Mouse (Mus musculus) MEL (cell line): ENCODE results near the gene Gskip. TPM values are rescaled to one million over a fixed set of nuclear protein-coding genes. Genes with fewer than 3 reads are reported as not detected.

Experiments
- DNase-seq: peaks from one replicate; pipeline ENCODE4 v3.0.0; 2011; ENCODE audit warnings: low read depth, low spot score
- H3K27ac ChIP-seq: 2 replicates; pipeline ENCODE4 v1.5.1; 2012; ENCODE audit warnings: low read depth, mild to moderate bottlenecking, control low read depth, low read length, moderate library complexity; ENCODE audit not compliant: control insufficient read depth
- H3K27me3 ChIP-seq, 2 experiments: fragments of 150-350 bp in 1 of 2; sonication (generic) in 1 of 2; 2 replicates each; pipeline ENCODE4 v1.6.1; 2012; ENCODE audit warnings: low read length in 2 of 2, mild to moderate bottlenecking in 2 of 2, improper control_type of control experiment in 1 of 2, moderate library complexity in 1 of 2; ENCODE audit not compliant: insufficient read depth in 2 of 2, control insufficient read depth in 1 of 2
- H3K36me3 ChIP-seq, 2 experiments: 2 replicates each; pipeline ENCODE4 v1.6.1; 2012 to 2014; ENCODE audit warnings: low read length in 2 of 2, improper control_type of control experiment in 1 of 2, inconsistent platforms in 1 of 2, mild to moderate bottlenecking in 1 of 2; ENCODE audit not compliant: insufficient read depth in 2 of 2, control insufficient read depth in 1 of 2
- H3K4me1 ChIP-seq, 2 experiments: fragments of 150-350 bp in 1 of 2; sonication (generic) in 1 of 2; 2 replicates each; pipeline ENCODE4 v1.6.1; 2012; ENCODE audit warnings: low read length in 2 of 2, improper control_type of control experiment in 1 of 2, mild to moderate bottlenecking in 1 of 2; ENCODE audit not compliant: insufficient read depth in 2 of 2, control insufficient read depth in 1 of 2
- H3K4me3 ChIP-seq, 2 experiments: fragments of 150-350 bp in 1 of 2; sonication (generic) in 1 of 2; 2 replicates each; pipeline ENCODE4 v1.5.1; 2012; ENCODE audit warnings: low read depth in 2 of 2, low read length in 2 of 2, mild to moderate bottlenecking in 2 of 2, moderate library complexity in 2 of 2, control low read depth in 1 of 2, improper control_type of control experiment in 1 of 2; ENCODE audit not compliant: control insufficient read depth in 1 of 2, insufficient read depth in 1 of 2
- H3K79me2 ChIP-seq: 2 replicates; pipeline ENCODE4 v1.6.1; 2012; ENCODE audit warnings: mild to moderate bottlenecking, low read length, moderate library complexity; ENCODE audit not compliant: control insufficient read depth, poor library complexity, insufficient read depth
- H3K9ac ChIP-seq: 2 replicates; pipeline ENCODE4 v1.6.1; 2012; ENCODE audit warnings: low read depth, mild to moderate bottlenecking, control low read depth, low read length, moderate library complexity; ENCODE audit not compliant: control insufficient read depth, poor library complexity, severe bottlenecking
- H3K9me3 ChIP-seq: fragments of 150-350 bp; sonication (generic); replicated peaks from 2 replicates; pipeline ENCODE4 v1.6.1; 2012; ENCODE audit warnings: mild to moderate bottlenecking, low read length, improper control_type of control experiment, moderate library complexity; ENCODE audit not compliant: insufficient read depth
- BHLHE40 ChIP-seq: IDR thresholded peaks from 2 replicates; pipeline ENCODE4 v1.6.1; 2012; ENCODE audit warnings: low read depth, mild to moderate bottlenecking, inconsistent platforms, low read length, improper control_type of control experiment, borderline replicate concordance
- CHD1 ChIP-seq: IDR thresholded peaks from 2 replicates; pipeline ENCODE4 v1.6.1; 2012; ENCODE audit warnings: low read depth, mild to moderate bottlenecking, inconsistent platforms, low read length, improper control_type of control experiment
- CTCF ChIP-seq, 3 experiments: IDR thresholded peaks in 2 of 3; conservative IDR thresholded peaks in 1 of 3; 2 replicates each; pipeline ENCODE4 v1.5.1; 2011 to 2012; ENCODE audit warnings: low read length in 3 of 3, low read depth in 2 of 3, mild to moderate bottlenecking in 2 of 3, improper control_type of control experiment in 1 of 3, inconsistent platforms in 1 of 3, mixed read lengths in 1 of 3, moderate library complexity in 1 of 3; ENCODE audit not compliant: control insufficient read depth in 1 of 3, insufficient read depth in 1 of 3, poor library complexity in 1 of 3, severe bottlenecking in 1 of 3
- E2F4 ChIP-seq: IDR thresholded peaks from 2 replicates; pipeline ENCODE4 v1.6.1; 2011; ENCODE audit warnings: low read depth, low read length, improper control_type of control experiment, borderline replicate concordance
- GATA1 ChIP-seq: IDR thresholded peaks from 2 replicates; pipeline ENCODE4 v1.6.1; 2011; ENCODE audit warnings: low read depth, low read length, improper control_type of control experiment
- MXI1 ChIP-seq: IDR thresholded peaks from 2 replicates; pipeline ENCODE4 v1.6.1; 2011; ENCODE audit warnings: mild to moderate bottlenecking, low read depth, low read length, improper control_type of control experiment
- NELFE ChIP-seq: IDR thresholded peaks from 2 replicates; pipeline ENCODE4 v1.6.1; 2011; ENCODE audit warnings: low read depth, low read length, improper control_type of control experiment
- SIN3A ChIP-seq: IDR thresholded peaks from 2 replicates; pipeline ENCODE4 v1.6.1; 2012; ENCODE audit warnings: low read length, improper control_type of control experiment, inconsistent platforms
- TCF12 ChIP-seq: IDR thresholded peaks from 2 replicates; pipeline ENCODE4 v1.6.1; 2014; ENCODE audit warnings: low read depth, mild to moderate bottlenecking, inconsistent platforms, low read length, improper control_type of control experiment, moderate library complexity
- USF1 ChIP-seq: IDR thresholded peaks from 2 replicates; pipeline ENCODE4 v1.6.1; 2014; ENCODE audit warnings: low read depth, mild to moderate bottlenecking, inconsistent platforms, low read length, improper control_type of control experiment, moderate library complexity
- ZKSCAN1 ChIP-seq: IDR thresholded peaks from 2 replicates; pipeline ENCODE4 v1.6.1; 2012; ENCODE audit warnings: low read depth, mild to moderate bottlenecking, inconsistent platforms, low read length, improper control_type of control experiment, moderate library complexity
- ZNF384 ChIP-seq: IDR thresholded peaks from 2 replicates; pipeline ENCODE4 v1.6.1; 2012; ENCODE audit warnings: low read depth, mild to moderate bottlenecking, inconsistent platforms, low read length, improper control_type of control experiment
- polyA plus RNA-seq, 2 experiments: library from polyadenylated mRNA; stranded (reverse) in 1 of 2; unstranded in 1 of 2; fragments of >175 nt in 1 of 2; fragments of >200 nt in 1 of 2; gene quantifications; 2 replicates each; pipeline versions ENCODE4 v1.2.1 to v1.2.4; 2012; ENCODE audit warnings: low replicate concordance in 2 of 2, low read depth in 1 of 2; ENCODE audit not compliant: insufficient read length in 2 of 2, insufficient read depth in 1 of 2, missing spikeins in 1 of 2
- total RNA-seq: library from RNA; depleted of rRNA; stranded (reverse); fragments of 300-350 nt; gene quantifications from 2 replicates; pipeline ENCODE4 v1.2.3, GENCODE M21; 2012

Gene Gskip
- total and polyA plus RNA-seq, 3 experiments = 12.6 to 13.9 TPM; not detected in 1

DNA sequence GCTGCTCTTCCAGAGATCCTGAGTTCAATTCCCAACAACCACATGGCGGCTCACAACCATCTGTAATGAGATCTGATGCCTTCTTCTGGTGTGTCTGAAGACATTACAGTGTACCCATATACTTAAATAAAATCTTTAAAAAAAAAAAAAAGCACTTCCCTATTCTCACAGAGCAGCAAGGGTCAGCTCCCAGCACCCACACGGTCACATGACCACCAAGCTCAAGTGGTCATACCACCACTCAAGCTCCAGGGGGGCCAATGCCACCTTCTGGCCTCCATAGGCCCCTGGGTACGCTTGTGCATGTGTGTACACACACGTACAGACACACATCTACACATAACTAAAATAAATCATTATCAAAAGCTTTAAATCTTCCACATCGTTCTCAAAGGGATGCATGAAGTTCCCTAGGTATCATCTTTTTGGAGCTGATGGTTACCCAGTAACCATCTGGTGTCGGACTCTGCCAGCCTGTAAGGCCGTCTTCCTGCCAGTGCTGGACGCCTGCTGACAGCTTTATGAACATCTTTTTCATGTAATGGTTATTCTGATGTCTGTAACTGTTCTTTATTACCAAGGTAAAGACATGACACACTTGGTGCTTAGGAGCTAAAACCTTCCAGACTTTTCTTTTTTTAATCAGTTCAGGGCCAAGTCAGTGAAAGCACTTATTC is 12.6 kb downstream of the Gskip start:
- H3K4me1 ChIP-seq = no peaks in the 10 kb centered on the region

DNA sequence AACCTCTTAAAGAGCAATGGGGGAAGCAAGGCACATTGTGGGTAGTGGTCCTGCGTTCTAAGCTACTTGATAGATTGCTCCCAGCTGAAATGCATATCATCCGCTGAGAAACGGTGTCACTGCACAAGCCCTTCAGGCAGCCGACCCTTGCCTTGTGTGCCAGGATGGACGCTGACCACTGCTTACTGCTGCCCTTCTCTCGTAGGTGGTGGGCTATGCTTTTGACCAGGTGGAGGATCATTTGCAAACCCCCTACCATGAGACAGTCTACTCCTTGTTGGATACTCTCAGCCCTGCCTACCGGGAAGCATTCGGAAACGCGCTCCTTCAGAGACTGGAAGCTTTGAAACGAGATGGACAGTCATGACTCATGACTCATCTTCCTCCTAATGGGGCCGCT is 15.8 kb downstream of the Gskip start:
- no peak overlapping the region for H3K4me3 ChIP-seq

More for the DNA sequence above, 12.6 kb downstream of the Gskip start:
- Histone ChIP-seq H3K9me3 (no peaks in the 10 kb centered on the region), H3K9ac (no peak overlapping the region), H3K27ac (no peak overlapping the region), H3K27me3 (no peaks in the 10 kb centered on the region), H3K4me3 (no peak overlapping the region), H3K36me3 (no peaks in the 10 kb centered on the region), H3K79me2 (no peaks in the 10 kb centered on the region)
- no peak for DNase-seq
- TF ChIP-seq USF1 (peak; percentile 66), E2F4 (no peak), CHD1 (no peak), ZNF384 (peak; percentile 70), BHLHE40 (no peak), GATA1 (no peak)

DNA sequence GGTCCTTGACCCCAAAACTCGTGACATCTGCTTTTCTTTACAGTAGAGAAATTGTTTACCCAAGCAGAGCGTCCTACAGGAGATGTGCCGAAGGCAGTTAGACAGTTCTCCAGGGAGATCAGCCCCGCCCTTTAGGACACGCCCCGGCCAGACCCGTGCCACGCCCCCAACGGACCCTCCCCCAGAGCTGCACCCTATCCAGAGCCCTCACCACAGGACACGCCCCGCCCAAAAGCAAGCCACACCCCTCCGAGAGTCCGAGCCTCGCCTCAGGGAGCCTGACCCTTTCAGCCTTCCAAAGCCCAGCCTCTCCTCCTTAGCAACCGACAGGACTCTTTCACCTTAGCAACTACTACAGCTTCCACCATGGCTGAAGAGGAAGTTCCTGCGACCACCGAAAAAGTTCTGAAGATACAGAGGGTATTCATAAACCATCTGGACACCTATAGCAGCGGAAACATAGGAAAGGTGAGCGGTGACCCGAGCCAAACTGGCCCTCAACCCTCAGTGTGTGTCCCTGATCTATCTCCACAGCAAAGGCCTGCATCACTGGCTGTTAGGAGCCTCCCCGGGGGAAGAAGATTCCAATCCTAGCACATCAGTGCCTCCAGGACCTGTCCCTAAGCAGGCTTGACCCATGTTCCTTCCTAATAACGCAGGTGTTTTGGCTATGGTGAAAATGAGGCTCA is 21.3 kb downstream of the Gskip start, which contains the start of gene Ak7:
Gene Ak7 (plus strand): TSS at position 178 of the 689 bp plus-strand sequence.
- H3K79me2 ChIP-seq = no peaks in the 10 kb centered on the region
- 0 out of 2 replicates have a peak, but pooled peaks have one; percentile 22 for TF ChIP-seq SIN3A
- no peak for TF ChIP-seq ZKSCAN1
- no peak for TF ChIP-seq MXI1
- H3K4me1 ChIP-seq = peaks cover 0 to 3% of the 10 kb centered on the region in 2 experiments; a peak in 2 of 4 replicates
- no peak within 1 kb of the TSS for H3K27ac ChIP-seq
- DNase-seq = peak; percentile 86
- no peaks in the 10 kb centered on the region for H3K27me3 ChIP-seq
- no peak within 1 kb of the TSS for H3K9ac ChIP-seq
- H3K4me3 ChIP-seq = peak within 1 kb of the TSS in 1 of 2 experiments; percentile 53; a peak in 1 of 4 replicates
- no peaks in the 10 kb centered on the region for H3K9me3 ChIP-seq
- peaks cover 0 to 2% of the 10 kb centered on the region in 2 experiments; a peak in 1 of 4 replicates for H3K36me3 ChIP-seq

More for the DNA sequence above, 15.8 kb downstream of the Gskip start:
- H3K79me2 ChIP-seq = no peaks in the 10 kb centered on the region
- TF ChIP-seq NELFE (no peak), CTCF (IDR thresholded peaks at IDR 0.05 in 2 of 3, conservative IDR thresholded peaks at IDR 0.05 in 1 of 3; ENCODE audit: control insufficient read depth in 1 of 3, insufficient read depth in 1 of 3, low read depth in 2 of 3, low read length in 3 of 3, poor library complexity in 1 of 3, severe bottlenecking in 1 of 3) (no peak), TCF12 (no peak)
- TF ChIP-seq, all 39 proteins: peak for 0
- H3K27me3 ChIP-seq = no peaks in the 10 kb centered on the region
- DNase-seq = no peak
- H3K9me3 ChIP-seq = no peaks in the 10 kb centered on the region
- H3K27ac ChIP-seq = no peak overlapping the region
- peaks cover 0 to 2% of the 10 kb centered on the region in 2 experiments; a peak in 1 of 4 replicates for H3K36me3 ChIP-seq
- peaks cover 0 to 3% of the 10 kb centered on the region in 2 experiments; a peak in 2 of 4 replicates for H3K4me1 ChIP-seq
- H3K9ac ChIP-seq = no peak overlapping the region
